Mouse (Mus musculus) heart, embryonic 16.5 days (tissue): ENCODE data around the gene Pip5k1c. TPM values are rescaled to one million over a fixed set of nuclear protein-coding genes. Genes with fewer than 3 reads are reported as not detected.

Experiments
- ATAC-seq: fragments of 200-750 bp; cut with Nextera tagmentation; replicated peaks from 2 replicates; pipeline ENCODE4 v1.8.0; 2017; ENCODE audit warnings: moderate number of reproducible peaks; ENCODE audit not compliant: insufficient read depth, low FRiP score; ENCODE audit errors: extremely low read depth
- H3K27ac ChIP-seq: fragments of 300-500 bp; sonication (generic); 2 replicates; pipeline ENCODE4 v1.5.1; 2014; ENCODE audit warnings: mild to moderate bottlenecking, low read length, control low read depth, moderate library complexity
- H3K27me3 ChIP-seq: fragments of 300-500 bp; sonication (generic); 2 replicates; pipeline ENCODE4 v1.6.1; 2014; ENCODE audit warnings: low read length, mixed read lengths; ENCODE audit not compliant: control insufficient read depth, insufficient read depth
- H3K36me3 ChIP-seq: fragments of 300-500 bp; sonication (generic); 2 replicates; pipeline ENCODE4 v1.6.1; 2014; ENCODE audit not compliant: control insufficient read depth, insufficient read depth
- H3K4me1 ChIP-seq: fragments of 300-500 bp; sonication (generic); 2 replicates; pipeline ENCODE4 v1.6.1; 2014; ENCODE audit warnings: low read length, mixed read lengths; ENCODE audit not compliant: control insufficient read depth, insufficient read depth
- H3K4me2 ChIP-seq: fragments of 300-500 bp; sonication (generic); 2 replicates; pipeline ENCODE4 v1.6.1; 2014; ENCODE audit warnings: low read depth, mild to moderate bottlenecking, control low read depth, low read length
- H3K4me3 ChIP-seq: fragments of 300-500 bp; sonication (generic); 2 replicates; pipeline ENCODE4 v1.5.1; 2014; ENCODE audit warnings: mild to moderate bottlenecking, control low read depth, low read length
- H3K9ac ChIP-seq: fragments of 300-500 bp; sonication (generic); 2 replicates; pipeline ENCODE4 v1.6.1; 2014; ENCODE audit warnings: low read length, control low read depth
- H3K9me3 ChIP-seq: fragments of 300-500 bp; sonication (generic); replicated peaks from 2 replicates; pipeline ENCODE4 v1.6.1; 2016; ENCODE audit warnings: low read length; ENCODE audit not compliant: control insufficient read depth
- WGBS: fragments of 180-500 bp; shearing (Covaris S2); extraction: QIAGEN DNeasy Blood & Tissue Kit; methylation state at CpG from one replicate; pipeline ENCODE4 v1.1.7; 2014; 5-methylcytosine and 5-hydroxymethylcytosine counted together
- polyA plus RNA-seq: library from polyadenylated mRNA; unstranded; fragments of >200 nt; fragmentation: Nextera tagmentation; extraction: Ambion mirVana; gene quantifications from 2 replicates; pipeline ENCODE4 v1.2.1, GENCODE M21; 2015

Pip5k1c gene
- polyA plus RNA-seq, 1 experiment from 2014 or later, result 31.3 TPM

DNA sequence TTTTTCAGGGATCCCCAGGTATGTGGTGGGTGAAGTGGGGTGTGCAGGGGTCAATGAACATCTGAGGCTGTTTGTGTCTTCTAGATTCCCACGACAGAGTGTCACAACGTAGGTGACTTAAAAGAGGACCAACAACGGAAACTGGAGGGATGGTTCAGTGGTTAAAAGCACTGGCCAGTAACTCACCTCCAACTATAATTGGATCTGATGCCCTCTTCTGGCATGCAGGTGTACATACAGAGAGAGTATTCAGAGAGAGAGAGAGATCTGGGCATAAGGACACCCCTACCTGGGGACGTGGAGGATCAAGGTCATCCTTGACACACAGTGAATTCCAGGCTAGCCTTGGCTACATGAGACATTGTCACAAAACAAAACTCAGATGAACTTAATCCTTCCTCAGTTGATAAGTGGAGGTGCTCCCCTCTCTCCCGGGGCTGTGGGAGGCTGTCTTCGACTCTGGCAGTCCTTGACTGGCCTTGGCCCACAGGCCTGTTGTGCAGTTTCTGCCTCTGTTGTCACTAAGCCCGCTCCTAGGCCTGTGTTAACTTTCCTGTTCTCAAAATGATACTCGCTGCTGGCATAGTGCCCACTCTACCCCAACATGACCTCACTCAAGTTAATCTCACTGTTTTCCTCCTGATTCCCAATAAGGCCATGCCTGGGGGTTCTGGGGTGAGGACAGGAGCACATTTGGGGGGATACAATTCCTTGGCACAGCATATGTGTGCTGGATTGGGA is 51.8 kb downstream of the Pip5k1c start:
- no peak overlapping the region for H3K27ac ChIP-seq
- H3K4me3 ChIP-seq, result no peak overlapping the region
- H3K27me3 ChIP-seq, result peaks cover 18% of the 10 kb centered on the region
- ATAC-seq, result no peak
- no peak overlapping the region for H3K4me2 ChIP-seq
- peaks cover 27% of the 10 kb centered on the region for H3K4me1 ChIP-seq
- no peak overlapping the region for H3K9ac ChIP-seq
- H3K9me3 ChIP-seq, result no peaks in the 10 kb centered on the region
- H3K36me3 ChIP-seq, result peaks cover 11% of the 10 kb centered on the region; the same call in 1 of the 2 replicates
- 35% methylated on average over 8 of the region's 8 CpGs for WGBS

- Histone ChIP-seq H3K9me3 (no peaks in the 10 kb centered on the region), H3K4me3 (no peak overlapping the region), H3K4me1 (peaks cover 29% of the 10 kb centered on the region), H3K9ac (no peak overlapping the region), H3K36me3 (peaks cover 11% of the 10 kb centered on the region; the same call in 1 of the 2 replicates), H3K27me3 (peaks cover 18% of the 10 kb centered on the region), H3K27ac (no peak overlapping the region), H3K4me2 (no peak overlapping the region)
- WGBS, result 77% methylated on average over 4 of the region's 4 CpGs
- no peak for ATAC-seq
Observed at GRCm38 (mm10) chr10:81345162-81345534, 52.4 kb downstream of the Pip5k1c start.

- H3K9ac ChIP-seq, result peak overlapping the region; percentile 56
- 0 out of 2 replicates have a peak overlapping the region, but pooled peaks have one; percentile 21 for H3K27ac ChIP-seq
Observed at GRCm38 (mm10) chr10:81346453-81347067, 53.8 kb downstream of the Pip5k1c start.

DNA sequence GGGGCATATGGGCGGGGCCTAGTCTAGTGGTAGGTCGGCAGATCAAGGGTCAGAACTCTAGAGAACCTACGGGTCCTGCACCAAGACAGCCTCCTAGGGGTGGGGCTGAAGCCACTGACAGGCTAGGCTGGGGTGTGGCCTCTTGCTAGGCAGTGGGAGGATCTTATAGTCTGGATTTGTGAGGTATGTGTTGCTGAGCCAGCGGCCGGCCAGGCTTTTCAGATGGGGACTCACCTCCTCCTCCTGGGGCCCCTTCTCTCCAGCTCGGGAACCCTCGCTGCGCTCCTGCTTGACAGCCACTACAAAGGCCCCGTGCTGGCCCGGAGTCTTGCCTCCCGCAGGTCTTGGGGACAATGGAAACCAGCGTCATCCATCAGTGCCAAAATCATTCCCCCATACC is 56.4 kb downstream of the Pip5k1c start:
- 9% methylated on average over 12 of the region's 12 CpGs for WGBS
- peaks cover 31% of the 10 kb centered on the region for H3K4me1 ChIP-seq
- ATAC-seq, result no peak
- peak overlapping the region; percentile 79 for H3K4me2 ChIP-seq
- peaks cover 11% of the 10 kb centered on the region; the same call in 1 of the 2 replicates for H3K36me3 ChIP-seq
- peak overlapping the region; percentile 94 for H3K9ac ChIP-seq
- H3K4me3 ChIP-seq, result peak overlapping the region; percentile 83
- no peaks in the 10 kb centered on the region for H3K27me3 ChIP-seq
- peak overlapping the region; percentile 89 for H3K27ac ChIP-seq
- H3K9me3 ChIP-seq, result no peaks in the 10 kb centered on the region

More at GRCm38 (mm10) chr10:81346453-81347067, 53.8 kb downstream of the Pip5k1c start:
- Histone ChIP-seq H3K4me2 (peak overlapping the region; percentile 54), H3K4me1 (peaks cover 31% of the 10 kb centered on the region), H3K27me3 (peaks cover 18% of the 10 kb centered on the region), H3K4me3 (peak overlapping the region; percentile 13), H3K36me3 (peaks cover 11% of the 10 kb centered on the region; the same call in 1 of the 2 replicates), H3K9me3 (no peaks in the 10 kb centered on the region)
- ATAC-seq, result no peak
- 21% methylated on average over 54 of the region's 55 CpGs for WGBS

DNA sequence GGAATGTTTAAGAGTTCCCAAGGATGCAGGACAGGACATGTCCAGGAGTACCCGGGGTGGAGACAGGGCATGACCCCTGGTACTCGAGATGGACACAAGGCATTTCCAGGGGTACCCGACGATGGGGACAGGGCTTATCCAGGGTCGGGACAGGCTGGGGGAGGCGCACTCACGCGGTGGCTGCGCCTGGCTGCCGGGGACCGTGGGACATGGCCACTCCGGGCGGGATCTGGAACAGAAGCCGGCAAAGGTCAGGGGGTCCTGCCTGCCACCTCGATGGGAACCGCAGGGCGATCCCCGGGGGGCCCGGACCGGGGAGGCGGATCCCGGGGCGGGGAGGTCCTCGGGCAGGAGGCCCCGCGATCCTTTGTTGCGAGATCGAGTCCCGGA is 57.2 kb downstream of the Pip5k1c start:
- WGBS, result under 1% methylated on average over 26 of the region's 29 CpGs

GRCm38 (mm10) chr10:81350351-81351063 is 57.7 kb downstream of the Pip5k1c start, which contains the start of gene Hmg20b:
TSS of gene Hmg20b (minus strand) at chr10:81350480.
- Histone ChIP-seq H3K36me3 (peaks cover 11% of the 10 kb centered on the region; the same call in 1 of the 2 replicates), H3K9ac (peak within 1 kb of the TSS; percentile 94), H3K27ac (peak within 1 kb of the TSS; percentile 89), H3K9me3 (no peaks in the 10 kb centered on the region), H3K4me2 (peak within 1 kb of the TSS; percentile 79), H3K27me3 (no peaks in the 10 kb centered on the region), H3K4me1 (peaks cover 31% of the 10 kb centered on the region), H3K4me3 (peak within 1 kb of the TSS; percentile 83)
- WGBS, result under 1% methylated on average over 54 of the region's 54 CpGs
- ATAC-seq, result peak; percentile 93

More for the DNA sequence above, 57.2 kb downstream of the Pip5k1c start:
- Histone ChIP-seq H3K27me3 (no peaks in the 10 kb centered on the region), H3K4me3 (peak overlapping the region; percentile 83), H3K27ac (peak overlapping the region; percentile 89), H3K9ac (peak overlapping the region; percentile 94), H3K4me1 (peaks cover 31% of the 10 kb centered on the region), H3K36me3 (peaks cover 11% of the 10 kb centered on the region; the same call in 1 of the 2 replicates), H3K9me3 (no peaks in the 10 kb centered on the region), H3K4me2 (peak overlapping the region; percentile 79)
- no peak; the same call in 1 of the 2 replicates for ATAC-seq

DNA sequence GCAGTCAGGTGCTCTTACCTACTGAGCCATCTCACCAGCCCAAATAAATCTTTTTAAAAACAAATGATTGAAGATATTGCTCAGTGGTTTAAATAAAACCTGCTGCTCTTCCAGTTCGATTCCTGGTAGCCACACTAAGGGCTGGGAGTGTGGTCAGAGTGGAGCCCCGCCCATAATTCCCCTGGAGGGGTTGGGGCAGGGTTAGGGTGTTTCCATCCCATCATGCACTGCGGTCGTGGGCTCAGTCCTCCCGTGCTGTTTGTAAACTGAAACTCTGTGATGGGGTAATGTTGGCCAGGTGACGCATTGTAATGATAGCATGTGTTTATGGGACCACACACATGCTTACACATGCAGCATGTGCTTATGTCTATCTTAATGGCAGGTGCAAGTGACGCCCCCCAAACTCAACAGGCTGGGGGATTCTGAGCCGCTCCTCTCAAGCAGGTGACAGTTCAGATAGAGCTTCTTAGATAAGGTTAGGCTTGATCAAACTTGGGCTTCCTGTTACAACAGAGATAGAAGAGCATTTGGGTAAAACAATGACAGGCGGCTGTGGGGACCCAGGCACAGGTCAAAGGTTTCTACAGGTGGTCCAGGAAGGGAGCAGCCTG is 59.0 kb downstream of the Pip5k1c start:
- H3K9ac ChIP-seq, result no peak overlapping the region

GRCm38 (mm10) chr10:81354738-81355477 is 62.1 kb downstream of the Pip5k1c start:
- no peak overlapping the region for H3K4me2 ChIP-seq
- H3K27ac ChIP-seq, result no peak overlapping the region
- H3K9ac ChIP-seq, result no peak overlapping the region
- peaks cover 25% of the 10 kb centered on the region for H3K4me1 ChIP-seq
- ATAC-seq, result no peak
- H3K36me3 ChIP-seq, result peaks cover 2% of the 10 kb centered on the region; the same call in 1 of the 2 replicates
- WGBS, result 66% methylated on average over 9 of the region's 9 CpGs
- H3K4me3 ChIP-seq, result no peak overlapping the region
- H3K27me3 ChIP-seq, result no peaks in the 10 kb centered on the region
- H3K9me3 ChIP-seq, result no peaks in the 10 kb centered on the region

More for the DNA sequence above, 59.0 kb downstream of the Pip5k1c start:
- peak overlapping the region; percentile 42; the same call in 1 of the 2 replicates for H3K27ac ChIP-seq
- no peak for ATAC-seq
- peaks cover 28% of the 10 kb centered on the region for H3K4me1 ChIP-seq
- H3K9me3 ChIP-seq, result no peaks in the 10 kb centered on the region
- no peaks in the 10 kb centered on the region for H3K27me3 ChIP-seq
- H3K4me3 ChIP-seq, result no peak overlapping the region
- WGBS, result 17% methylated on average over 9 of the region's 9 CpGs
- 0 out of 2 replicates have a peak overlapping the region, but pooled peaks have one; percentile 15 for H3K4me2 ChIP-seq
- peaks cover 11% of the 10 kb centered on the region; the same call in 1 of the 2 replicates for H3K36me3 ChIP-seq
